Comparison of ENCODE assay signal across 8 mouse cellular contexts in the genomic region with DNA sequence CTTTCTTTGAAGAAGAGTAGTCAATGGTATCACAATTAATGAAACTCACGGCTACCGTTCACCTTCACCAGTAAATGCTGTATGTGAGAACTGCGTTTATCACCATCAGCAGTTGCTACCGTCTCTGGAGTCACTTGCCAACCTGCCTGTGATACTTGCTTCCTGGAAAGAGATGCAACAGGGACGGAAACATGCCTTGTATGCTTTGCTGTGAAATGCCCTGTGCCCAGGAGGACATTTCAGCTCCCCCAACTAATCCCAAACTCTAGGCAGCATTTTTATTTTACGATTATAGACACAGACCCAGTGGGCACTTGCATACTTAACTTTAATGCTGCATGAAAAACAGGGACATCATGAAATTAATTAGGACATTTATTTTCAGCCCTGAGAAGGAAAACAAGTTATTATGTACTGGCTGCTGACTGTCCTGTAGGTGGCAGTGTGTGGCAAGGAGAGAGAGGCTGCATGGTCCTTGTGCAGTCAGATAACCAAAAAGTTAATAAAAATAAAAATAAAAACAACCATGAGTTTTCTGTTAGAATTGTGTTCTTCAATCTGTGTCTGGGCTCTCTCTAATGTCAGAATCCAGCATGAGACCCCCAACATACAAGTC.
DNase-seq lines count a peak whose midpoint lies in the region; ATAC-seq lines count a peak whose summit lies in the region.

No protein-coding gene starts in this region.

- H3K4me1 ChIP-seq in hindbrain, embryonic 16.5 days (ENCODE audit: control insufficient read depth, insufficient read depth, low read depth, low read length) = no peaks in the 10 kb centered on the region
- no peaks in the 10 kb centered on the region for H3K4me1 ChIP-seq in neural tube, embryonic 11.5 days (ENCODE audit: control insufficient read depth, insufficient read depth, low read length)

- intact Hi-C loops in heart, postnatal 14 days (cut with DNase I) = no loop called here
- intact Hi-C loops in left cerebral cortex, postnatal 25 days (cut with DNase I) = no loop called here

- ATAC-seq in hindbrain, embryonic 16.5 days = peak; percentile 90
- ATAC-seq in neural tube, embryonic 11.5 days (ENCODE audit: insufficient read depth, low FRiP score, low TSS enrichment) = peak; percentile 48; the same call in 1 of the 2 replicates
- no peak for ATAC-seq in erythroblast, adult 5-6 weeks (replicated peaks; ENCODE audit: low FRiP score, poor library complexity, severe bottlenecking)

- no peak overlapping the region for H3K27ac ChIP-seq in hindbrain, embryonic 16.5 days (ENCODE audit: low read depth, low read length)
- no peak overlapping the region for H3K27ac ChIP-seq in neural tube, embryonic 11.5 days (ENCODE audit: low read depth, low read length)

- 49% methylated on average over 6 of the region's 6 CpGs for WGBS in hindbrain, embryonic 16.5 days
- 58% methylated on average over 6 of the region's 6 CpGs for WGBS in neural tube, embryonic 11.5 days

- DNase-seq in heart, postnatal 14 days = peak; percentile 4 to 33
- no peak for DNase-seq in heart, adult 11 months
- DNase-seq in adrenal gland, postnatal 14 days = peak; percentile 56
- DNase-seq in embryo, embryonic 9.5 days (ENCODE audit: extremely low spot score) = peak; percentile 60
- peak; percentile 58 to 65 for DNase-seq in left cerebral cortex, postnatal 25 days (ENCODE audit: low spot score in 2 of 2)
- peak; percentile 47 for DNase-seq in neural tube, embryonic 11.5 days (ENCODE audit: low spot score)

- no peak overlapping the region for H3K9ac ChIP-seq in hindbrain, embryonic 16.5 days (ENCODE audit: low read depth, low read length)
- no peak overlapping the region for H3K9ac ChIP-seq in neural tube, embryonic 11.5 days (ENCODE audit: low read length)

- H3K27me3 ChIP-seq in hindbrain, embryonic 16.5 days (replicated peaks; ENCODE audit: control insufficient read depth, insufficient read depth, low read length) = no peaks in the 10 kb centered on the region
- H3K27me3 ChIP-seq in neural tube, embryonic 11.5 days (ENCODE audit: control insufficient read depth, insufficient read depth, low read length) = no peaks in the 10 kb centered on the region

- no peak overlapping the region for H3K4me3 ChIP-seq in hindbrain, embryonic 16.5 days (ENCODE audit: low read length)
- H3K4me3 ChIP-seq in neural tube, embryonic 11.5 days (ENCODE audit: low read depth, low read length) = no peak overlapping the region

- no peaks in the 10 kb centered on the region for H3K36me3 ChIP-seq in hindbrain, embryonic 16.5 days (ENCODE audit: control insufficient read depth, insufficient read depth, low read length)
- H3K36me3 ChIP-seq in neural tube, embryonic 11.5 days (ENCODE audit: control insufficient read depth, insufficient read depth, low read length) = no peaks in the 10 kb centered on the region

- no peak overlapping the region for H3K4me2 ChIP-seq in hindbrain, embryonic 16.5 days (ENCODE audit: low read length)
- H3K4me2 ChIP-seq in neural tube, embryonic 11.5 days (ENCODE audit: low read depth) = no peak overlapping the region

- no peaks in the 10 kb centered on the region for H3K9me3 ChIP-seq in hindbrain, embryonic 16.5 days (ENCODE audit: control insufficient read depth, low read length)
- H3K9me3 ChIP-seq in neural tube, embryonic 11.5 days (ENCODE audit: control insufficient read depth, low read length) = no peaks in the 10 kb centered on the region
